In the genomic region with DNA sequence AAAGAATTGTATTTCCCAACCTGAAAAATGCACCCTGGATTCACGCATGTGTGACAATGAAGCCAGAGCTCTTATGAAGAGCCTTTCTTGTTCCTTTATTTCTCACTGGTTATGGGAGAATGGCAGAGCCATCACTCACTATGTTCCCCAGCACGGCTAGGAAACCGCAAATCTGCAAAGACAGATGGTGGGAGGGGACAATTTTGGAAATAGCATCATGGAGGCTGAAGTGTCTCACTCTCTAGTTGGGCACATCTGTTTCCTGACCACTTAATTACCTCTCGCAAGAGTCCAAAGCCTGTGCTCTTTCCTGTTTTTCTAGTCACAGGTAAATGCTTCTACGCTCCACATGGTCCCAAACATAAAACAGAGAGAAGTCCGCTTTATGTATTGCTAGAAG, we compare ENCODE assay signal across 21 mouse cellular contexts.
DNase-seq lines count a peak whose midpoint lies in the region; ATAC-seq lines count a peak whose summit lies in the region.
"Had no signal": no experiment of that assay in that cellular context is flagged by ENCODE, and none has a peak within 500 bp of the region (broad histone marks: within the 10 kb centered on the region; RNA-seq: fewer than 3 reads in every experiment).

No protein-coding gene starts in this region.

- peak; percentile 55 to 76 for DNase-seq in frontal cortex, adult 2 months (ENCODE audit: extremely low spot score in 1 of 2, low spot score in 1 of 2)
- DNase-seq in frontal cortex, postnatal 14 days (ENCODE audit: low spot score in 2 of 2), result no peak
- DNase-seq in right cerebral cortex, adult 2 months (ENCODE audit: low spot score in 2 of 2), result peak; percentile 64 to 73
- DNase-seq in right cerebral cortex, postnatal 4 days, result no peak
- DNase-seq in neural tube, embryonic 10.5 days (ENCODE audit: extremely low spot score, low spot score), result no peak
- no peak for DNase-seq in embryo, embryonic 10 days (ENCODE audit: low spot score)
- DNase-seq: adrenal gland, postnatal 36 days; cerebellum, adult 9-10 months; embryo, embryonic 11 days; gastrocnemius, postnatal 25 days; kidney, adult 9 months; layer of hippocampus, postnatal 36 days had no signal

- no peak overlapping the region for H3K4me2 ChIP-seq in hindbrain, embryonic 12.5 days (replicated peaks)
- H3K4me2 ChIP-seq: hindbrain, embryonic 13.5 days; intestine, embryonic 15.5 days; limb, embryonic 12.5 days; liver, embryonic 12.5 days; neural tube, embryonic 12.5 days had no signal

- no peaks in the 10 kb centered on the region for H3K9me3 ChIP-seq in hindbrain, embryonic 12.5 days (replicated peaks)
- H3K9me3 ChIP-seq: heart, embryonic 10.5 days; hindbrain, embryonic 13.5 days; intestine, embryonic 15.5 days; limb, embryonic 12.5 days; liver, embryonic 12.5 days; neural tube, embryonic 12.5 days had no signal

- H3K4me1 ChIP-seq in hindbrain, embryonic 12.5 days, result no peaks in the 10 kb centered on the region
- H3K4me1 ChIP-seq: hindbrain, embryonic 13.5 days; intestine, embryonic 15.5 days; limb, embryonic 12.5 days; liver, embryonic 12.5 days; neural tube, embryonic 12.5 days had no signal

- H3K27me3 ChIP-seq in hindbrain, embryonic 12.5 days, result no peaks in the 10 kb centered on the region
- H3K27me3 ChIP-seq: hindbrain, embryonic 13.5 days; intestine, embryonic 15.5 days; limb, embryonic 12.5 days; liver, embryonic 12.5 days; neural tube, embryonic 12.5 days had no signal

- H3K4me3 ChIP-seq in hindbrain, embryonic 12.5 days, result no peak overlapping the region
- H3K4me3 ChIP-seq: heart, embryonic 10.5 days; hindbrain, embryonic 13.5 days; intestine, embryonic 15.5 days; limb, embryonic 12.5 days; liver, embryonic 12.5 days; neural tube, embryonic 12.5 days had no signal

- H3K9ac ChIP-seq in hindbrain, embryonic 12.5 days, result no peak overlapping the region
- H3K9ac ChIP-seq: hindbrain, embryonic 13.5 days; intestine, embryonic 15.5 days; limb, embryonic 12.5 days; liver, embryonic 12.5 days; neural tube, embryonic 12.5 days had no signal

- no peaks in the 10 kb centered on the region for H3K36me3 ChIP-seq in hindbrain, embryonic 12.5 days
- H3K36me3 ChIP-seq: heart, embryonic 10.5 days; hindbrain, embryonic 13.5 days; intestine, embryonic 15.5 days; limb, embryonic 12.5 days; liver, embryonic 12.5 days; neural tube, embryonic 12.5 days had no signal

- WGBS in hindbrain, embryonic 12.5 days, result 87% methylated on average over 6 of the region's 6 CpGs

- ATAC-seq in megakaryocyte, adult 5-6 weeks (ENCODE audit: poor library complexity, severe bottlenecking), result 0 out of 2 replicates have a peak, but pooled peaks have one; percentile 3
- no peak for ATAC-seq in hindbrain, embryonic 12.5 days (ENCODE audit: low FRiP score)
- ATAC-seq: intestine, embryonic 15.5 days; liver, embryonic 12.5 days had no signal

- no peak overlapping the region for H3K27ac ChIP-seq in hindbrain, embryonic 12.5 days
- H3K27ac ChIP-seq: heart, embryonic 10.5 days; hindbrain, embryonic 13.5 days; intestine, embryonic 15.5 days; limb, embryonic 12.5 days; liver, embryonic 12.5 days; neural tube, embryonic 12.5 days; stomach, postnatal 0 days had no signal

Comparison
In these comparisons a context has a peak if more than half of its experiments do, and no peak if none do; other contexts are left out.
1. DNase-seq: peak in frontal cortex, adult 2 months (2 of 2) and right cerebral cortex, adult 2 months (2 of 2); none in frontal cortex, postnatal 14 days (0 of 2), right cerebral cortex, postnatal 4 days (single experiment), neural tube, embryonic 10.5 days (single experiment) and embryo, embryonic 10 days (single experiment).